Mouse (Mus musculus): ENCODE data around the gene Pkdrej.

GRCm38 (mm10) chr15:85776241-85776640 is 45.3 kb downstream of the Pkdrej start:
- TF ChIP-seq GATA1 (IDR thresholded peaks at IDR 0.05; ENCODE audit: low read length) (no peak), TAL1 (IDR thresholded peaks at IDR 0.05; ENCODE audit: low read length) (no peak)

All from erythroblast, embryonic 14.5 days (primary cell).